Mouse (Mus musculus) lung, adult 2 months (tissue): ENCODE measurements around the gene Gpr65. TPM values are rescaled to one million over a fixed set of nuclear protein-coding genes. Genes with fewer than 3 reads are reported as not detected.

Source experiments
- DNase-seq: peaks from one replicate; pipeline ENCODE4 v3.0.0; 2022
- H3K4me1 ChIP-seq: fragments of 200-500 bp; 2 replicates; pipeline ENCODE4 v1.6.1; 2011; ENCODE audit warnings: low read length; ENCODE audit not compliant: control insufficient read depth, insufficient read depth
- H3K4me3 ChIP-seq: fragments of 200-500 bp; replicated peaks from 2 replicates; pipeline ENCODE3; 2011; ENCODE audit warnings: low read depth, mild to moderate bottlenecking, control low read depth, low read length; ENCODE audit errors: extremely low read depth
- CTCF ChIP-seq: fragments of 200-500 bp; IDR thresholded peaks from 2 replicates; pipeline ENCODE4 v1.5.1; 2011; ENCODE audit warnings: mild to moderate bottlenecking, low read length, control low read depth; ENCODE audit not compliant: insufficient read depth
- POLR2A ChIP-seq: fragments of 200-500 bp; IDR thresholded peaks from 2 replicates; pipeline ENCODE4 v1.6.1; 2011; ENCODE audit warnings: low read depth, mild to moderate bottlenecking, control low read depth, low read length, borderline replicate concordance; ENCODE audit errors: extremely low read depth
- WGBS: fragments of 180-500 bp; shearing (Covaris S2); methylation state at CpG from one replicate; pipeline ENCODE4 v1.1.7; 2018; 5-methylcytosine and 5-hydroxymethylcytosine counted together
- polyA plus RNA-seq: library from polyadenylated mRNA; depleted of rRNA; stranded (reverse); fragments of >200 nt; gene quantifications from 2 replicates; pipeline ENCODE4 v1.2.3, GENCODE M21; 2012

The Gpr65 gene
- polyA plus RNA-seq, 1 experiment, result 1.6 TPM

DNA sequence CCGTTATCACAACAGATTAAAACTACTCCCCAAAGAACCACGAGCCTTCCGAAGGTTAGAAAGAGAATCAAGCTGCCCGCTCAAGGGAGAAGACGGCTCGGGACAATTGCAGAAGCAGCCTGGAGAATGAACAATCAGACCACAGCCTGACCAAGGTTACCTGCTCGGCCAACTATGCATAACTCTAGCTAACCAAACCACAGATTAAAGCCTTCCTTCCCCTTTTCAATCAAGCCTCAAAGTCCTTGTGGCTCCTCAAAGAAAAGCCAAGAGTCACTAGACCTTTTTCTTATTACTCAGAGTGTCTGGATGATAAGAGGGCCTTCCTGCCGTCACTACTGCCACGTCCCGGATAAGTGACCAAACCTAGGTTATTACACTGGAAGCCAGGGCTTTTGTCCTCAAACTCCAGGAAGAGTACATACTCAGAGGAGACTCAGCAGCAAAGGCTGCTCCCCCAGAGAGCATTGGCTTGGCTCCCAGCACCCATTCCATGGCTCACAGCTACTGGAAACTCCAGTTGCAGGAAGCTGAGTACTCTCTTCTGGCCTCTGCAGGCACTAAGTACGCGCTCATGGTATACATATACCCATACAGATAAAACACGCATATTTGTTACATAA, 13.0 kb upstream of the Gpr65 start:
- Histone ChIP-seq H3K4me3 (no peak overlapping the region), H3K4me1 (peaks cover 5% of the 10 kb centered on the region; the same call in 1 of the 2 replicates)
- WGBS, result 68% methylated on average over 13 of the region's 13 CpGs
- TF ChIP-seq POLR2A (no peak), CTCF (no peak)
- DNase-seq, result peak; percentile 18

DNA sequence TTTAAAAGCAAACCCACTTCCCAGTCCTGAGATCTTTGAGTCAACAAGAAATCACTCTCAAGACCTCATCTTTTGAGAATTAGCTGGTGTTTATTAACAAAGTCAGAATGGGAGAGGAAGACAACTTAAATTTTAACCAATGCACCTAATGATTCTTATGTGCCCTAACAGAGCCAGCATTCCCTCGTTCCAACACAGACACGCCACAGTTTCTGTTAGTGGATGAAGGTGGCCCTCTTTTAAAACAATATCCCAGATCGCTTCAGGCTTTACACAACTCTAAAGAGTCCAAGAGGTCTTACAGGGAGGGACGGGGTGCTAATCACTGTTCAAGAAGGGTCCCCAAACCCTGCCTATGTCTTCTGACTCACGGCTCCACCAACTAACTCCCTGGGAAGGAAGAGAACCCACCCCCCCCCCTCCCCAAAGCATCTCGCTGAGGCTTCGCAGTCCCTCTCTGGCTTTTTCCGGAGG, 10.0 kb upstream of the Gpr65 start:
- TF ChIP-seq CTCF (no peak), POLR2A (no peak)
- 2% methylated on average over 8 of the region's 8 CpGs for WGBS
- peaks cover 5% of the 10 kb centered on the region; the same call in 1 of the 2 replicates for H3K4me1 ChIP-seq
- no peak for DNase-seq
- H3K4me3 ChIP-seq, result peak overlapping the region; percentile 97

GRCm38 (mm10) chr12:98258845-98259517, 9.5 kb upstream of the Gpr65 start, which contains the start of gene Galc:
Gene Galc, minus strand, starts transcription at chr12:98259459.
- H3K4me1 ChIP-seq, result peaks cover 5% of the 10 kb centered on the region; the same call in 1 of the 2 replicates
- peak within 1 kb of the TSS; percentile 97 for H3K4me3 ChIP-seq
- DNase-seq, result peak; percentile 86
- WGBS, result under 1% methylated on average over 76 of the region's 76 CpGs
- TF ChIP-seq POLR2A (peak; percentile 44; the same call in 1 of the 2 replicates), CTCF (no peak)

GRCm38 (mm10) chr12:98259518-98259852, 8.9 kb upstream of the Gpr65 start:
- peaks cover 5% of the 10 kb centered on the region; the same call in 1 of the 2 replicates for H3K4me1 ChIP-seq
- DNase-seq, result no peak
- 1% methylated on average over 12 of the region's 12 CpGs for WGBS
- peak overlapping the region; percentile 97 for H3K4me3 ChIP-seq
- TF ChIP-seq POLR2A (no peak), CTCF (no peak)

GRCm38 (mm10) chr12:98265697-98266096, 2.7 kb upstream of the Gpr65 start:
- 76% methylated on average over 9 of the region's 9 CpGs for WGBS
- Histone ChIP-seq H3K4me1 (no peaks in the 10 kb centered on the region), H3K4me3 (no peak overlapping the region)
- TF ChIP-seq CTCF (no peak), POLR2A (no peak)
- no peak for DNase-seq

DNA sequence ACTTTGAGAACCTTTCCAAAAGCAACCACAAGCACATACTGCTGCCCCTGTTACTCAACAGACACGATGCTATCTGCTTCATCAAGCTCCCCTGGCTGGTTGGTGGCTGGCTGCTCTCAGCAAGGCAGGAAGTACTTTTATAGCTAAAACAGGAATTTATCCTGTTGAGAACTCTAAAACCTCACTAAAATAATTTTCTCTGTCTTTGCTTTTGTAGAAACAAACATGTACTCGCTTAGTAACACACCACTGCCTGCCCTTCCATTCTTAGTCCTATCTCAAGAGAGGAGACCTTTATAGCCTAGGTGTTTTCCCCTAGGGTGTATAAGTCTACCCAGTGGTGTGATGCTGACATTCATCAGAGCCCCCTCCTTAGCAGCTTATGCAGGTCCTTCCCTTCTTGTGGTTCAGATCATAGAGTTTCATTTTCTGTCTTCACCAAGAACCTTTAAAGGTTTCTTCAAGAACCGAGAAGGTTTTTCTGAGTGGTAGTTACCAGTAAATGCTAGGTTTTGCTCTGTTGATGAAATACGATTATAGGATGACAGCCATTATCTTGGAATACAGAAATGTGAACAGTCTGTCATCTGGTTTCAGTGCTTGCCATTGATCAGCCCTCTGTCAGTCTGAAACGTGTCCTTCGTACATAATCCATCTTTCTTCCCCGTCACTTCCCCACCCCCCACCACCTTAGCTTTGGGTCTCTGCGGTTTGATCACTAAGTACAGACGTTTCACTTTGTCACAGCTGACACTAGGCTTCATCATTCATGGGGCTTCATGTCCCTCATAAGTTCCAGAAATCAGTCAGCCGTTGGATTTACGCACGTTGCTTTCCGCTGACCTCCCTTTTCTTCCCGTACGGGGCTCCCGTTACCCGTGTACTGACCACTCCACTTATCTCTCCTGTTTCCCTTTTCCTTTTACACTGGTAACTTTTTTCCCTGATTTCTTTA, 1.6 kb downstream of the Gpr65 start:
- TF ChIP-seq CTCF (no peak), POLR2A (no peak)
- no peaks in the 10 kb centered on the region for H3K4me1 ChIP-seq
- DNase-seq, result no peak
- H3K4me3 ChIP-seq, result no peak overlapping the region
- 23% methylated on average over 17 of the region's 17 CpGs for WGBS

DNA sequence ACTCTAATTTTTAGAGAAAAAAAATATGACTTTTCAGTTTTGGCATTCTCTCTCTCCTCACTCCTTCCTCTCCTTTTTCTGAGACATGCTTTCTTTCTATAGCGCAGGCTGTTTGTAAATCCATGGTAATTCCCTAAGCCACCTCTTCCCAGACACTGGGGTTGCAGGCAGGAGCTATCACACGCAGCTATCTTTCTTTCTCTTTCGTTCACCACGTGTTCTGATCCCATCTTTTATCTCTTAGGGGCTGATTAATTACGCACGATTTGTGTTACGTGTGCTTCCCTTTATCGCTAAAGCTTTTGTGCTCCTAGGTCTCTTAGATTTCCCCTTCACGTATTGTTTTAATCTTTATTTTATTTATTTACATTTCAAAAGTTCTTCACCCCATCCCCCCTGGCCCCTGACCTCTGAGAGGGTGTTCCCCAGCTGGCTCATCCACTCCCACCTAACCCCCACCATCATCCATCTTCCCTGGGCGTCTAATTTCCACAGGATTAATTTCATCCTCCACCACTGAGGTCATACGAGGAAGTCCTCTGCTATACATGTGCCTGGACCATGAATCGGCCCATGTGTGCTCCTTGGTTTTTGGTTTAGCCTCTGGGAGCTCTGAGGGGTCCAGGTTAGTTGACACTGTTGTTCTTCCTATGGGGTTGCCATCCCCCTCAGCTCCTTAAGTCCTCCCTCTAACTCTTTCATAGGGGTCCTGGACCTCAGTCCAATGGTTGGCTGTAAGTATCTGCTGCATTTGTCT, 2.6 kb downstream of the Gpr65 start:
- no peak for DNase-seq
- no peaks in the 10 kb centered on the region for H3K4me1 ChIP-seq

GRCm38 (mm10) chr12:98272433-98272832, 4.0 kb downstream of the Gpr65 start:
- no peaks in the 10 kb centered on the region for H3K4me1 ChIP-seq
- TF ChIP-seq CTCF, result no peak
- TF ChIP-seq POLR2A, result no peak
- no peak for DNase-seq
- H3K4me3 ChIP-seq, result no peak overlapping the region
- WGBS, result 49% methylated on average over 7 of the region's 7 CpGs

More for the DNA sequence above, 2.6 kb downstream of the Gpr65 start:
- no peak overlapping the region for H3K4me3 ChIP-seq
- TF ChIP-seq CTCF, result no peak
- no peak for TF ChIP-seq POLR2A
- WGBS, result 30% methylated on average over 12 of the region's 12 CpGs

DNA sequence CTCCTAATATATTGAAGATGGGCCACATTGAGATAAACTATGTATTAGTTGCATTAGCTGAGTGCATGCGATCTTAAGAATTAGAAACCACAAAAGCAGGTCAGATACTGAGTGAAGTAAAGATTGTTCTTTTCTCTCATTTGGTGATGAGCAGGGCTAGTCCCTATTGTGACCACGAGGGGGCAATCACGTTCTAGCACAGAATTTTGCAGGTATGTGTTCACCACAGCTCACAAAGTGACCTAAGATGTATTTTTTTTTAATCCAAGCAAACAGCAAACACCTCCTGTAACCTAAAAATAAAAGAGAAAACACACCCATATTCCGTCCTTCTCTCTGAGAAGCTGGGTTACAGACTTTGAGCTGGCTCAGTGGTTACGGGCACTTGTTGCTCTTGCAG, 12.1 kb downstream of the Gpr65 start:
- no peaks in the 10 kb centered on the region for H3K4me1 ChIP-seq
- no peak overlapping the region for H3K4me3 ChIP-seq
- DNase-seq, result peak; percentile 44
- no peak for TF ChIP-seq POLR2A
- TF ChIP-seq CTCF, result peak; percentile 60
- WGBS, result 25% methylated on average over 5 of the region's 5 CpGs
